Mouse (Mus musculus) CH12.LX (cell line): ENCODE results near the gene Bckdk. TPM values are rescaled to one million over a fixed set of nuclear protein-coding genes. Genes with fewer than 3 reads are reported as not detected.

Experiments
- DNase-seq: peaks from one replicate; pipeline ENCODE4 v3.0.0-alpha.2; 2013; ENCODE audit errors: extremely low read depth
- H3K27ac ChIP-seq: 2 replicates; pipeline ENCODE4 v1.5.1; 2012; ENCODE audit warnings: low read depth, mild to moderate bottlenecking, control low read depth, moderate library complexity; ENCODE audit not compliant: insufficient read depth
- H3K27me3 ChIP-seq: replicated peaks from 2 replicates; pipeline ENCODE3; 2012; ENCODE audit warnings: inconsistent platforms
- H3K36me3 ChIP-seq, 2 experiments: replicated peaks in 1 of 2; 2 replicates each; pipeline versions ENCODE3 to v1.6.1; 2012; ENCODE audit warnings: inconsistent platforms in 1 of 2, low read length in 1 of 2, mild to moderate bottlenecking in 1 of 2, mixed read lengths in 1 of 2, moderate library complexity in 1 of 2; ENCODE audit not compliant: control insufficient read depth in 1 of 2, insufficient read depth in 1 of 2
- H3K4me1 ChIP-seq, 2 experiments: 2 replicates each; pipeline ENCODE4 v1.6.1; 2012; ENCODE audit warnings: inconsistent platforms in 1 of 2, moderate library complexity in 1 of 2; ENCODE audit not compliant: insufficient read depth in 2 of 2, control insufficient read depth in 1 of 2
- H3K4me2 ChIP-seq: 2 replicates; pipeline ENCODE4 v1.6.1; 2012; ENCODE audit warnings: low read depth, mild to moderate bottlenecking, control low read depth; ENCODE audit not compliant: poor library complexity, insufficient read depth, severe bottlenecking
- H3K4me3 ChIP-seq, 3 experiments: fragments of 150-350 bp in 1 of 3; sonication (generic) in 1 of 3; replicated peaks in 1 of 3; 2 replicates each; pipeline versions ENCODE3 to v1.5.1; 2011 to 2012; ENCODE audit warnings: low read depth in 2 of 3, low read length in 2 of 3, mild to moderate bottlenecking in 2 of 3, moderate library complexity in 2 of 3, control low read depth in 1 of 3, improper control_type of control experiment in 1 of 3, inconsistent platforms in 1 of 3, mixed read lengths in 1 of 3; ENCODE audit not compliant: poor library complexity in 1 of 3
- H3K79me2 ChIP-seq: replicated peaks from 2 replicates; pipeline ENCODE4 v1.6.1; 2012; ENCODE audit warnings: mild to moderate bottlenecking, moderate library complexity; ENCODE audit not compliant: control insufficient read depth, poor library complexity, insufficient read depth, severe bottlenecking; ENCODE audit errors: extremely low read depth
- H3K9ac ChIP-seq: 2 replicates; pipeline ENCODE4 v1.6.1; 2012; ENCODE audit warnings: low read depth, mild to moderate bottlenecking, control low read depth, moderate library complexity; ENCODE audit not compliant: insufficient read depth
- H3K9me3 ChIP-seq: replicated peaks from 2 replicates; pipeline ENCODE3; 2012; ENCODE audit warnings: low read length, inconsistent platforms, mixed read lengths
- CHD1 ChIP-seq: IDR thresholded peaks from 2 replicates; pipeline ENCODE4 v1.6.1; 2012; ENCODE audit warnings: low read depth, low read length, improper control_type of control experiment, inconsistent platforms
- E2F4 ChIP-seq: IDR thresholded peaks from 2 replicates; pipeline ENCODE4 v1.6.1; 2011; ENCODE audit warnings: low read depth, low read length, improper control_type of control experiment; ENCODE audit not compliant: insufficient replicate concordance
- ELF1 ChIP-seq: IDR thresholded peaks from 2 replicates; pipeline ENCODE4 v1.6.1; 2014; ENCODE audit warnings: low read depth, mild to moderate bottlenecking, inconsistent platforms, low read length, improper control_type of control experiment
- EP300 ChIP-seq: IDR thresholded peaks from 2 replicates; pipeline ENCODE4 v1.6.1; 2011; ENCODE audit warnings: low read length, improper control_type of control experiment
- ETS1 ChIP-seq: conservative IDR thresholded peaks from 2 replicates; pipeline ENCODE4 v1.6.1; 2012; ENCODE audit warnings: low read depth, mild to moderate bottlenecking, inconsistent platforms, low read length, improper control_type of control experiment, moderate library complexity
- HCFC1 ChIP-seq: IDR thresholded peaks from 2 replicates; pipeline ENCODE4 v1.6.1; 2012; ENCODE audit warnings: low read depth, mild to moderate bottlenecking, inconsistent platforms, low read length, improper control_type of control experiment
- IRF4 ChIP-seq: IDR thresholded peaks from 2 replicates; pipeline ENCODE4 v1.6.1; 2014; ENCODE audit warnings: low read depth, mild to moderate bottlenecking, inconsistent platforms, low read length, improper control_type of control experiment
- JUN ChIP-seq: IDR thresholded peaks from 2 replicates; pipeline ENCODE4 v1.6.1; 2011; ENCODE audit warnings: low read depth, mild to moderate bottlenecking, low read length, improper control_type of control experiment, moderate library complexity; ENCODE audit not compliant: insufficient read depth
- JUND ChIP-seq: conservative IDR thresholded peaks from 2 replicates; pipeline ENCODE4 v1.6.1; 2011; ENCODE audit warnings: low read depth, low read length, improper control_type of control experiment
- KAT2A ChIP-seq: IDR thresholded peaks from 2 replicates; pipeline ENCODE4 v1.6.1; 2012; ENCODE audit warnings: low read length, improper control_type of control experiment, inconsistent platforms; ENCODE audit not compliant: insufficient replicate concordance
- MAFK ChIP-seq: IDR thresholded peaks from 2 replicates; pipeline ENCODE4 v1.6.1; 2011; ENCODE audit warnings: low read length, improper control_type of control experiment; ENCODE audit not compliant: insufficient replicate concordance
- MAX ChIP-seq: IDR thresholded peaks from 2 replicates; pipeline ENCODE4 v1.6.1; 2011; ENCODE audit warnings: low read length, improper control_type of control experiment
- MAZ ChIP-seq: IDR thresholded peaks from 2 replicates; pipeline ENCODE4 v1.6.1; 2012; ENCODE audit warnings: low read depth, mild to moderate bottlenecking, inconsistent platforms, low read length, improper control_type of control experiment, moderate library complexity
- MXI1 ChIP-seq: IDR thresholded peaks from 2 replicates; pipeline ENCODE4 v1.6.1; 2011; ENCODE audit warnings: mild to moderate bottlenecking, low read depth, low read length, improper control_type of control experiment
- MYC ChIP-seq: IDR thresholded peaks from 2 replicates; pipeline ENCODE4 v1.6.1; 2011; ENCODE audit warnings: low read depth, mild to moderate bottlenecking, improper control_type of control experiment, low read length
- NELFE ChIP-seq: IDR thresholded peaks from 2 replicates; pipeline ENCODE4 v1.6.1; 2011; ENCODE audit warnings: low read depth, low read length, improper control_type of control experiment
- NRF1 ChIP-seq: IDR thresholded peaks from 2 replicates; pipeline ENCODE4 v1.6.1; 2014; ENCODE audit warnings: low read depth, mild to moderate bottlenecking, inconsistent platforms, low read length, improper control_type of control experiment, moderate library complexity
- PAX5 ChIP-seq: IDR thresholded peaks from 2 replicates; pipeline ENCODE4 v1.6.1; 2012; ENCODE audit warnings: low read length, inconsistent platforms, mixed read lengths
- POLR2A ChIP-seq: IDR thresholded peaks from 2 replicates; pipeline ENCODE4 v1.6.1; 2011; ENCODE audit warnings: low read depth, mild to moderate bottlenecking, improper control_type of control experiment, low read length
- POLR2AphosphoS2 ChIP-seq: IDR thresholded peaks from 2 replicates; pipeline ENCODE4 v1.6.1; 2011; ENCODE audit warnings: low read depth, low read length, improper control_type of control experiment
- SIN3A ChIP-seq: IDR thresholded peaks from 2 replicates; pipeline ENCODE4 v1.6.1; 2012; ENCODE audit warnings: low read length, improper control_type of control experiment, inconsistent platforms
- SMC3 ChIP-seq: IDR thresholded peaks from 2 replicates; pipeline ENCODE4 v1.6.1; 2011; ENCODE audit warnings: low read depth, low read length, improper control_type of control experiment
- TBP ChIP-seq: conservative IDR thresholded peaks from 2 replicates; pipeline ENCODE4 v1.6.1; 2011; ENCODE audit warnings: low read depth, low read length, improper control_type of control experiment
- UBTF ChIP-seq: IDR thresholded peaks from 2 replicates; pipeline ENCODE4 v1.6.1; 2012; ENCODE audit warnings: low read depth, mild to moderate bottlenecking, inconsistent platforms, low read length, improper control_type of control experiment, moderate library complexity
- USF2 ChIP-seq: conservative IDR thresholded peaks from 2 replicates; pipeline ENCODE4 v1.6.1; 2011; ENCODE audit warnings: low read depth, low read length, improper control_type of control experiment
- ZKSCAN1 ChIP-seq: IDR thresholded peaks from 2 replicates; pipeline ENCODE4 v1.6.1; 2012; ENCODE audit warnings: low read depth, inconsistent platforms, low read length, improper control_type of control experiment, borderline replicate concordance
- ZMIZ1 ChIP-seq: IDR thresholded peaks from 2 replicates; pipeline ENCODE4 v1.6.1; 2012; ENCODE audit warnings: low read depth, mild to moderate bottlenecking, inconsistent platforms, low read length, improper control_type of control experiment
- ZNF384 ChIP-seq: IDR thresholded peaks from 2 replicates; pipeline ENCODE4 v1.6.1; 2012; ENCODE audit warnings: low read depth, low read length, improper control_type of control experiment, inconsistent platforms
- dilution Hi-C: fragments of 300-500 bp; cut with MboI; formaldehyde crosslinking; loops from 2 replicates; pipeline ENCODE4 v1.14.3; 2020; ENCODE audit warnings: low sequenced_read_pairs; ENCODE audit not compliant: extremely low pct_unique_long_range_greater_than_20kb, extremely low pct_ligation_motif_present
- in situ Hi-C: fragments of 300-500 bp; cut with MboI; formaldehyde crosslinking; loops from 3 replicates; pipeline ENCODE4 v1.14.3; 2019; ENCODE audit warnings: low sequenced_read_pairs, low pct_ligation_motif_present, low pct_unique_long_range_greater_than_20kb, mixed read lengths
- polyA plus RNA-seq: library from polyadenylated mRNA; unstranded; fragments of >175 nt; gene quantifications from 2 replicates; pipeline ENCODE4 v1.2.1, GENCODE M21; 2012; ENCODE audit warnings: low read depth; ENCODE audit not compliant: insufficient read length
- total RNA-seq, 2 experiments: library from RNA; depleted of rRNA; stranded (reverse); fragments of 300-350 nt in 1 of 2; fragments of >200 nt in 1 of 2; gene quantifications; 2 replicates each; pipeline ENCODE4 v1.2.3; 2012 to 2014

Bckdk gene
- total and polyA plus RNA-seq, 3 experiments = 38.4 to 62.7 (median 61.8) TPM

GRCm38 (mm10) chr7:127935028-127935722, 31.3 kb downstream of the Bckdk start (continued):
- TF ChIP-seq POLR2AphosphoS2 (no peak), MAX (peak; percentile 82), E2F4 (0 out of 2 replicates have a peak, but pooled peaks have one; percentile 40), JUND (no peak), JUN (no peak), SIN3A (peak; percentile 96), KAT2A (0 out of 2 replicates have a peak, but pooled peaks have one; percentile 64), PAX5 (no peak), ELF1 (peak; percentile 83), MYC (peak; percentile 94), POLR2A (peak; percentile 91), ZKSCAN1 (no peak), NRF1 (peak; percentile 72), ZMIZ1 (peak; percentile 82), NELFE (peak; percentile 82), CHD1 (no peak), IRF4 (peak; percentile 48; the same call in 1 of the 2 replicates), ETS1 (peak; percentile 53), MAZ (peak; percentile 55; the same call in 1 of the 2 replicates)

DNA sequence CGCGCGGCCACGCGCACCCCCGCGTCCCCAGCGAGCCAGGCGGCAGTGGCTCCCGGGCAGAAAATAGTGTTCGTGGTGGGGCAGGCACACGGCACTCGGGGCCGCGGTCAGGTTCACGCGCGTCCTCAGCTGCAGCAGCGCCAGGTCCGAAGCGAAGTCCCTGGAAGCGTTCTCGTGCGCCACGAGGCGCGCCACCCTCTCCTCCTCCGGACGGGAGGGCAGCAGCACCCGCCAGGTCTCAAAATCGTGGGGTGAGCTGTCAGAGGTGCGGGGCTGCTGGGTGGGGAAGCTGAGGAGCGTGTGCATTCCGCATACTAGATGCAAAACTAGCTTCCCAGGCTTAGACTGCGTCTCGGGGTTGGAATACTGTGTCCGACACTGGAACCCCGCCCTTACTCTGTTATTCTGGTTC, 31.9 kb downstream of the Bckdk start:
- DNase-seq = no peak
- in situ Hi-C loops = no loop called here
- H3K9me3 ChIP-seq = no peaks in the 10 kb centered on the region

More for the DNA sequence above, 31.9 kb downstream of the Bckdk start:
- no peaks in the 10 kb centered on the region for H3K36me3 ChIP-seq
- peak overlapping the region; percentile 48 to 74 (median 59) for H3K4me3 ChIP-seq
- TF ChIP-seq TBP = no peak
- no peak for TF ChIP-seq ZNF384
- TF ChIP-seq EP300 = no peak
- TF ChIP-seq NRF1 = no peak
- no peak for TF ChIP-seq IRF4
- no peak for TF ChIP-seq MYC
- no peak for TF ChIP-seq USF2
- no peak for TF ChIP-seq PAX5
- TF ChIP-seq MAFK = no peak
- TF ChIP-seq POLR2AphosphoS2 = no peak
- TF ChIP-seq JUND = no peak
- no peak for TF ChIP-seq SMC3
- TF ChIP-seq MXI1 = no peak
- no peak for TF ChIP-seq HCFC1
- no peak for TF ChIP-seq CHD1
- TF ChIP-seq KAT2A = no peak
- no peak for TF ChIP-seq SIN3A
- no peak for TF ChIP-seq UBTF
- no peaks in the 10 kb centered on the region for H3K79me2 ChIP-seq
- H3K9ac ChIP-seq = peak overlapping the region; percentile 57
- dilution Hi-C loops = no loop called here
- peak overlapping the region; percentile 82 for H3K4me2 ChIP-seq
- peaks cover 8 to 35% of the 10 kb centered on the region in 2 experiments for H3K4me1 ChIP-seq
- H3K27me3 ChIP-seq = peaks cover 14% of the 10 kb centered on the region
- H3K27ac ChIP-seq = no peak overlapping the region
